Mouse (Mus musculus): Measurements from ENCODE around the gene Olfr1135. TPM values are rescaled to one million over a fixed set of nuclear protein-coding genes. Genes with fewer than 3 reads are reported as not detected.

Olfr1135 gene
- polyA plus RNA-seq (2012; rRNA removed): not detected in 2 replicates

DNA sequence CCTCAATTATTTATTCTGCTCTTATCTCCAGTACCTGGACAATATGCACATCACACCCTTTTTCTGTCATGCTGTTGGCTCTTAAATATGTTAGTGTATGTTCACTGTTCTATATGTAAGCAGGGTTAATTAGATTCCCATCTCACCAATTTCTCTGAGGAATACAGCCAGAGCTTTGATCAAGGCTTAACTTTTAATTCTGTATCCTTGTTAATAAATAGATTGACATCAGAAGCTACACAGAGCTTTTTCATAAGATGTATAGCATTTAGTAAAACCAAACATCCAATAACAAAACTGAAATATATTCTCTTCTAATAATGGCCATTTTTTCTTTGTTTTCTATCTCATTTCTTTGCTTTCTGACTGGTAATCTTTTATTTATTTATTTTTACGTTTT, at the start of gene Olfr1135:
Gene Olfr1135 (minus strand): TSS at position 101 of the 400 bp plus-strand sequence.

DNA sequence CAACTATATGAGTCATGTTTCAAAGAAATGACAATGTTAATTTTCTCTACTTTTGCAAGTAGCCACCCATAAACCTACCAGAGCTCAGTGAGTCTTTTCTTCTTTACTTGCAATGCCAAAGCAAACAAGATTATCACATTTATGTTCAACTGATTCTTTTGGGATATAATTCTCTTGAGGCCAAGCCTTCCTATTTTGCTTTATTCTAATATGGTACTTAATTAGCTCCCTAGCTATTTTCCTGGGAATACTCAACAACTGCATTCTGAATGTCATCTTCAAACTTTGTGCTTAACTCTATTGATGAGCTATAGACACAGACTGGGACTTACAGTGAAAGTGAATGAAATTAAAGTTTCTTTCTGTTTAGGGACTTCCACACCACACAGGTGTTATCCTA, 39.6 kb upstream of the Olfr1135 start, which contains the start of gene Olfr1137:
Gene Olfr1137 (minus strand): TSS at position 101 of the 400 bp plus-strand sequence.

DNA sequence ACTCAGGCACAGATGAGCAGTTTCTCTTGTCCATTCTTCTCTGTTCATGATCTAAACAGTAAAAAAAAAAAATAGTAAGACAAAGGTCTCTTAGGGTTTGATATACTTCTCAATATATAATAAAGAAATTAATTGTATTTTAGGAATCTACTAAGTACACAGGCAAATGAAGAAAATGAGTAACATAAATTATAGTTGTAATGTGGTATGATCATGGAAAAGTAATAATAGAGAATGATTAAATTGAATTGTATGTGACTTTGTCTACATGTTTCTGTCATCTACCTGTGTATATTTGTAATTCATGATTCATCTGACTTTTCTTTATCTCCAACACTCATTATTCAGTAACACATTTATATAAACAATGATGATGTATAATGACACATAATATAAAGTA, 20.4 kb upstream of the Olfr1135 start, which contains the start of gene Olfr1136:
Gene Olfr1136 (minus strand): TSS at position 101 of the 400 bp plus-strand sequence.

DNA sequence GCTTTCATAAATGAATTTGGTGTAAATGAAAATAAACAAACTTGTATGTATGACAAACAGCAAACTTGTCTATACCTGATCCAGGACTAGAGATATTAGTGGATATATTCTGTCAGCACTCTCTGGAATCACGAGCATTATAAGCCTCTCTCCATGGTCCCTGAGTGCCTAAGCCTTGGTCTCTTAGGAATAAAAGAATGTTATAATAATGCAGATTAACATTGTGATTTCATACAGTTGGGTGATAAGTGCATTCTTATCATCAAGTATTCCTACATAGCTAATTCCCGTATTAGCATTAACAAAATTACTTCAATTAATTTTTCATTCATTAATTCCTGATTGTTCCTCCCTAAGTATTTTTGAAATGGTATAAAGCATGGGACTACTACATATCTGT, 15.1 kb downstream of the Olfr1135 start, which contains the start of gene Olfr1134:
Gene Olfr1134 (minus strand): TSS at position 101 of the 400 bp plus-strand sequence.

DNA sequence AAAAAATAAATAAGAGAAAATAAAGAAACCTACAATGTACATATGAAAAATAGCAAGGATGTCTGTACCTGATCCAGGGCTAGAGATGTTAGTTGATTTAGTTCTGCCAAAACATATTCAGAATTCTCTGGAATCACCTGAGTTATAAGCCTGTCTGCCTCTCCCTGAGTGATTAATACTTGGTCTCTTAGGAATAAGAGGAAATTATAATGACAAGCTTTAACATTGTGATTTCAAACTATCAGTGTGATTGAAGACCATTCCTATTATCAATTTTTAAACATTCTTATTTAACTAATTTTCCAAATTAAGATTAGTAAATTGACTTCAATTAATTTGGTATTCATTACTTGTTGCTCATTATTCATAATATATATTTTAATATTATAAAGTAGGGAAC, 26.2 kb downstream of the Olfr1135 start, which contains the start of gene Olfr1133:
Gene Olfr1133 (minus strand): TSS at position 101 of the 400 bp plus-strand sequence.

DNA sequence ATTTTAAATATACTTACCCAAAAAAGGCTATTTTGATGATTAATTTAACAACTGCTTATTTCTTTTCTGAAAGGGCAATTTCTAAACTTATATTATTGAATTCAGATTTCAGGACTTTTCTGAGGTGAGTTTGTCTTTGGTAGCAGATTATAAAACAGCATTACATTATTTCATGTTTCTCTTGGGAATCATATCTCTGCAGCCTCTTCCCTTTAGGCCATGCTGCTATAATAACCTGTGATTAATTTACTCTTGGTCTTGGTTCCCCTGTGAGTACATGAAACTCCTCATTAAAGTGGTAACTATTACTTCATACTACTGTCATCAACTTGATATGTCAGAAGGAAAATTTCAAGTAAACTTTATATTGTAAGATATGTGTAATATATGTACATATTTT, 36.0 kb downstream of the Olfr1135 start, which contains the start of gene Olfr1132:
Gene Olfr1132 (minus strand): TSS at position 101 of the 400 bp plus-strand sequence.

DNA sequence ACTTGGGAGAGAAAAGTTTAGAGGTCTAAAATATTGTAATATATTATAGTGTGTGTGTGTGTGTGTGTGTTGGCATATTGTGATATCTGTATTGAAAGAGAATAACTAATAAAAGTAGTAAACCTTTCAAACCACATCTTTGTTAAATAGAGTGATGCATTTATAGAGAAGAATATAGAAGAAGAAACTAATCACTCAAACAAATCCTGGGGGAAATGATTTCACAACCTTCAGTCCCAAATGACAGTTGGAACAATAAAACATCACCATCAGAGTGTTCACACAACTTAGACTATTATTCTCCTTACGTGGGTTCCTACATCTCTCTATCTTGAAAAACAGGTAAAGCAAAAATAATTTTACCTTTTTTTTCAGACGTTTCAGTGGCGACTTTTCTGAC, 46.7 kb downstream of the Olfr1135 start, which contains the start of gene Olfr1131:
Gene Olfr1131 (plus strand): TSS at position 301 of the 400 bp plus-strand sequence.

Other genes starting within 250 kb of the Olfr1135 start
- gene Olfr1124, start 243.4 kb downstream of the Olfr1135 start, polyA plus RNA-seq (2012; rRNA removed): not detected in 2 replicates
- gene Olfr1126, start 219.7 kb downstream of the Olfr1135 start, polyA plus RNA-seq (2012; rRNA removed): not detected in 2 replicates
- not detected in 2 replicates for gene Pramel7, start 176.6 kb downstream of the Olfr1135 start, polyA plus RNA-seq (2012; rRNA removed)
- not detected in 2 replicates for gene Pramel6, start 167.1 kb downstream of the Olfr1135 start, polyA plus RNA-seq (2012; rRNA removed)
- not detected in 2 replicates for gene Olfr153, start 141.9 kb downstream of the Olfr1135 start, polyA plus RNA-seq (2012; rRNA removed)
- not detected in 2 replicates for gene Olfr1128, start 128.1 kb downstream of the Olfr1135 start, polyA plus RNA-seq (2012; rRNA removed)
- not detected in 2 replicates for gene Olfr1129, start 99.8 kb downstream of the Olfr1135 start, polyA plus RNA-seq (2012; rRNA removed)
- gene Olfr1130, start 67.5 kb downstream of the Olfr1135 start, polyA plus RNA-seq (2012; rRNA removed): not detected in 2 replicates
- not detected in 2 replicates for gene Olfr1131, start 46.6 kb downstream of the Olfr1135 start, polyA plus RNA-seq (2012; rRNA removed)
- gene Olfr1132, start 36.1 kb downstream of the Olfr1135 start, polyA plus RNA-seq (2012; rRNA removed): not detected in 2 replicates
- not detected in 2 replicates for gene Olfr1133, start 26.3 kb downstream of the Olfr1135 start, polyA plus RNA-seq (2012; rRNA removed)
- gene Olfr1134, start 15.2 kb downstream of the Olfr1135 start, polyA plus RNA-seq (2012; rRNA removed): not detected in 2 replicates
- gene Olfr1136, start 20.3 kb upstream of the Olfr1135 start, polyA plus RNA-seq (2012; rRNA removed): not detected in 2 replicates
- not detected in 2 replicates for gene Olfr1137, start 39.5 kb upstream of the Olfr1135 start, polyA plus RNA-seq (2012; rRNA removed)
- gene Olfr1138, start 66.3 kb upstream of the Olfr1135 start, polyA plus RNA-seq (2012; rRNA removed): not detected in 2 replicates
- not detected in 2 replicates for gene Olfr1140, start 70.1 kb upstream of the Olfr1135 start, polyA plus RNA-seq (2012; rRNA removed)
- gene Olfr1141, start 80.3 kb upstream of the Olfr1135 start, polyA plus RNA-seq (2012; rRNA removed): not detected in 2 replicates
- gene Olfr152, start 105.8 kb upstream of the Olfr1135 start, polyA plus RNA-seq (2012; rRNA removed): not detected in 2 replicates
- not detected in 2 replicates for gene Olfr1143, start 126.9 kb upstream of the Olfr1135 start, polyA plus RNA-seq (2012; rRNA removed)
- gene Olfr1145, start 136.2 kb upstream of the Olfr1135 start, polyA plus RNA-seq (2012; rRNA removed): not detected in 2 replicates
- gene Olfr1148, start 156.9 kb upstream of the Olfr1135 start, polyA plus RNA-seq (2012; rRNA removed): not detected in 2 replicates
- not detected in 2 replicates for gene Olfr1150-ps1, start 170.3 kb upstream of the Olfr1135 start, polyA plus RNA-seq (2012; rRNA removed)
- gene Olfr1151, start 182.2 kb upstream of the Olfr1135 start, polyA plus RNA-seq (2012; rRNA removed): not detected in 2 replicates
- gene Olfr1152, start 192.8 kb upstream of the Olfr1135 start, polyA plus RNA-seq (2012; rRNA removed): not detected in 2 replicates
- not detected in 2 replicates for gene Olfr1153, start 221.3 kb upstream of the Olfr1135 start, polyA plus RNA-seq (2012; rRNA removed)
- not detected in 2 replicates for gene Olfr1154, start 231.5 kb upstream of the Olfr1135 start, polyA plus RNA-seq (2012; rRNA removed)

Data from liver, embryonic 14 days (tissue).